Mouse (Mus musculus) splenic B cell, adult 2 months (primary cell): ENCODE measurements around the gene Prdx6b.

Experiments
- DNase-seq: peaks from one replicate; pipeline ENCODE4 v3.0.0-alpha.2; 2011; ENCODE audit warnings: low read depth, low spot score
- H3K27me3 ChIP-seq: 2 replicates; pipeline ENCODE4 v1.6.1; 2012; ENCODE audit warnings: mild to moderate bottlenecking, low read length, moderate library complexity, mixed read lengths; ENCODE audit not compliant: control insufficient read depth, poor library complexity, insufficient read depth, severe bottlenecking
- H3K36me3 ChIP-seq: 2 replicates; pipeline ENCODE4 v1.6.1; 2012; ENCODE audit warnings: mild to moderate bottlenecking, low read length, moderate library complexity, mixed read lengths; ENCODE audit not compliant: control insufficient read depth, poor library complexity, insufficient read depth, severe bottlenecking

The Prdx6b gene

DNA sequence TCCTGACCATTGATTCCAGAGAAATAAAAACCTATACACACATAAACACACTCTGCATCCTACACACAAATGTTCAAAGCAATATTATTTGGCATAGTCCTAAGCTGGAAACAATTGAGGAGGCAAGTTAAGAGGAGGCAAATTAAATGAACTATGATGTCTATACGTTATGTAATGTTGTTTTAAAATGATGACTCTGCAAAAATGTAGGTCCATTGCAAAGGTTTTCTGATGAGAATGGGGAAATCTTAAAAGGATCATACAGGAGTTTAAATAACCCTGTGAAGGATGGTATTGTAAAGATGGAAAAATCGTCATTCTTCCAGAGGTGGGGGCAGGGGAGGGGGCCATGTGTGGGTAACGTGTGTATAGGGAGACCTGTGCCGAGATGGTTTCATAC, 17.5 kb downstream of the Prdx6b start:
- DNase-seq: no peak
- no peaks in the 10 kb centered on the region for H3K27me3 ChIP-seq
- H3K36me3 ChIP-seq: no peaks in the 10 kb centered on the region

DNA sequence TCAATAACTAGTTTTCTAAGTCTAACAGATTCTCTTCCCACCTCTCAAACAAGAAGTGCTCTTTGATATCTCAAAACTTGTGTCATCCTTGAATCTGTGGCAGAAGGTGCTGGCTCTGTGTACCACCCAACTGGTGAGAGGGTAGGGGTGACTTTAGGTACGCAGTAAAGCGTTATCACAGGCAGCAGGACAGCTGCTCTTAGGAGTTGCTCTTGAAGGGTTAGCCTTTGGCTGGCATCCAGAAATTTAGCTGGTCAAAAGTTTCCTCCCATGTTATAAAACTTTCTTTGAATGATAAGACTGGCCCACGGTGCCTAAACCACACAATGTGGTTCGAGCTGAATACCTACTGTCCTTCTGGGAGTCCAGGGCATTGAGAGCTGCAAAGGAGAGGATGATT, 18.5 kb downstream of the Prdx6b start:
- DNase-seq: no peak
- H3K36me3 ChIP-seq: no peaks in the 10 kb centered on the region
- no peaks in the 10 kb centered on the region for H3K27me3 ChIP-seq

DNA sequence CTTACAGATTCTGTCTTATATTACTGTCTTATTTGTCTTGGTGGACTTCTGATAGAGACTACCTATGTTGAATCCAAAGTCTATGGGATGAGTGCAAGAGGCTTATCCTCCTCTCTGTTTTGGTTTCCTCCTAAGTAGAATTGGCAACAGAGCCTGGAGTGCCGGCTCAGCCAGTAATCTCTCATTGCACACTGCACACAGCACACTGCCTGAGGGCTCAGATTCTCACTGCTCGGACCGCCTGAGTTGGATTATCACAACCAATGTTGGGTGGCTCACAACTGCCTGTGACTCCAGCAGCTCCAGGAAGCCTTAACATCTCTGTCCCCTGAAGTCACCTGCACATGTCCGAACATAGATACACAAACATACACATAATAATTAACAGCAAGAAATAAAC, 19.1 kb downstream of the Prdx6b start:
- H3K27me3 ChIP-seq: no peaks in the 10 kb centered on the region
- DNase-seq: no peak
- H3K36me3 ChIP-seq: no peaks in the 10 kb centered on the region

DNA sequence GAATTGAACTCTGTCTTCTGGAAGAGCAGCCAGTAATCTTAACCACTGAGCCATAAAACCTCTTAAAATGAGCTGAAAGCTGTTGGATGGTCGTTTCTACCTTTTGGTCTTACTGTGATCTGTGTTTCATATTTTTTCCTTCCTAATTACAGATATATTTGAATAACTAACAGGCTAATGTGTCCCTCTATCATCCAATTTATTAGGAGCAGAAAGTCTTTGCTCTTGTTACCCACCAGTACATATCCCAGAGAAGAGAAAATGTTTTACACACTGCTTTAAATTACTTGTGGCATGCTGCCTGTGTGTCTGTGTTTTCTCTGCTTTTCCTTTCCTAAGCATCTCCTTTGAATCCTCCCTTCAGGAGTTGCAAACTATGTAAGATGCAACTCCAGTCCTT, 21.9 kb downstream of the Prdx6b start:
- DNase-seq: no peak
- Histone ChIP-seq H3K27me3 (no peaks in the 10 kb centered on the region), H3K36me3 (0 out of 2 replicates have a peak, but pooled peaks cover 2% of the 10 kb centered on the region)

DNA sequence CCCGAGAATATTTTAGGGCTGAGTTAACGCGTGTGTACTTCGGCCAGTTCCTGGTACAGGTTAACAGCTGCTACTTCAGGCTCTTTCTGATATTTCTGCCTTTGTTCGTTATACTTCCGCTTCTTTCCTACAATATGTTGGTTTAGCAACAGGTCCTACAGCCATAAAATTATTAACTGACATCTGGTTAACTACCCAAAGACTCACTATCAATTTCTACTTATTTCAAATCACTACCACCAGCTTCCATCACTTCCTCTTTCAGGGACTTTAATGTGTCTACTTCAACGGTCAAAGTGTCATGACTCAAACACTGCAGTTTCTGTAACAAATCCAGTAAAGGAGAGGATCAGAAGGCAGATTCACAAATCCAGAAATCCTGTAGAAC, 22.6 kb downstream of the Prdx6b start:
- no peaks in the 10 kb centered on the region for H3K27me3 ChIP-seq
- peak; percentile 57 for DNase-seq
- H3K36me3 ChIP-seq: 0 out of 2 replicates have a peak, but pooled peaks cover 2% of the 10 kb centered on the region

DNA sequence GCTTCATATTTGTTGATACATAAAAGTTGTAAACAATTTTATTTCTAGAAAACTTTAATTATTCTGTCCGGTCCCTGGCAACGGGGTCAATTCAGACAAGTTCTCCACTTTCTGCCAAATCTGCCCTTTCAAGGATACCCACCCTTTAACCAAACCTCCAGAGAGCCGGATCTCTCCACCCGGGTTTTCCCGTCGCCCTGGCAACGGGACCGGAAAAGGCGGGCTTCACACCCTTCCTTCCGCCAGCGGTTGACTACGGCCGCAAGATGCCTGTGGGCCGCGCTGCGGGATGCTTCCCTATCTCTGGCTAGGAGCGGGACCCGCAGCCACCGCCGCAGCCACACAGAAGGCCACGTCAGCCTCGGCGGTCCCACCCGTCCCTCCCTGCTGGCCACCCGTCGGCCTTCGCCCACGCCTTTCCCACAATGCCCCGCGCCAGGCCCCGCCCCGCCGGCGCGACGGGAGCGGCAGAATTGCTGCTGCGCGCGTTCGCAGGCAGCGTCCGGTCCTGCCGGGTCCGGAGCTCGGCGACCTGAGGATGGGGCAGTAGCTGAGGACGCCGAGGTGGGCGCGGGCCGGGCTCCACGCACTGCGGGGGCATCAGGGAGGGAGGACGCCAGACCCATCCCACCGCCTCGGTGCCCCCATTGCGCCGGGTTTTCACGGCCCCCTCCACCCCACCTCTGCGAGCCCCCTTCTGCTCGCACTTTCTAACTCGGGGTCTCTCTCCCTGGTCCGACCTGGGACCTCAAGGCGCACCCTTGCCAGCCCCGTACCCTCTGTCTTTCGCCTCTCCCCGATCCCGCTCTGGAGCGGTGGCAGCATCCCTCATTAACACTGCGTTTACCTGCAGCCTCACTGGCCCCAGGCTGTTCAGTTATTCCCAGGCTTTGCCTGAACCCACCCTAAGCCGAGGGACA, 23.2 kb downstream of the Prdx6b start, which contains the start of gene Dnajc10:
TSS of gene Dnajc10 (plus strand) at position 225 of the 920 bp plus-strand sequence.
- 0 out of 2 replicates have a peak, but pooled peaks cover 2% of the 10 kb centered on the region for H3K36me3 ChIP-seq
- DNase-seq: peak; percentile 88
- H3K27me3 ChIP-seq: no peaks in the 10 kb centered on the region

DNA sequence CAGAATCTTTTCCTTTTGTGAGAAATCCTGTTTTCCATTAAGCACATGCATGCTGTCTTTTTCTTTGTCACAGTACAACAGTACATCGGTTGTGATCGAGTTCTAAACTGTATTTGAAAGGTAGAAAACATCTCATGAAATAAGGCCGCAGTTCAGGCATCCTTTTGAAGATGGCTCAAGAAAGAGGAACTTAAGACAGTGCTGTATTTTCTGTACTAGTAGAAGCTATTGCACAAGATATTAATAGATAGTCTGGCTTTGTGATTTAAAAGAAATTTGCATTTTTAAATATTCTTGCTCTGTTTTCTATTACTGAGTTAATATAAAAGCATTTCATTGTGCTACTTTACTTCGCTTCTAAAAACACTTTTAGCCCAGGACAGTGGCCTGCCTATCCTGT, 30.6 kb downstream of the Prdx6b start:
- no peaks in the 10 kb centered on the region for H3K27me3 ChIP-seq
- DNase-seq: no peak
- peaks cover 6% of the 10 kb centered on the region for H3K36me3 ChIP-seq

DNA sequence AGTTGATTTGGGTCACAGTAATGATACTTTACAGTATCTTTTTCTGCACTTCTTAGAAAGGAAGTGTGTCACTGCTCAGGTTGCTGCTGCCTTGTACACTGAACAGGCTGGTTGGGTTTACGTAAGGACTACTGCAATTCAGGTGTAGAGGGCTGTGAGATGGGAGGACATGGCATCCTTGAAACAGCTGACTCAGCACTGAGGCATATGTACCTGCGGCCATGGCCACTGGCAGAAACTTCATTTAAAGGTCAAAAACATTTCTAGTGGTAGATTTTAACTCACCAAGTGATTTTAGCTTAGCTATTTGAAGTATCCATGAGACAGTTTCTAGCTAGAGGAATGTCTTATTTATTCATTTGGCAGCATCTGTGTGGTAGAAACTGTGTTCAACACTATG, 33.5 kb downstream of the Prdx6b start:
- Histone ChIP-seq H3K27me3 (no peaks in the 10 kb centered on the region), H3K36me3 (peaks cover 5% of the 10 kb centered on the region)
- no peak for DNase-seq

DNA sequence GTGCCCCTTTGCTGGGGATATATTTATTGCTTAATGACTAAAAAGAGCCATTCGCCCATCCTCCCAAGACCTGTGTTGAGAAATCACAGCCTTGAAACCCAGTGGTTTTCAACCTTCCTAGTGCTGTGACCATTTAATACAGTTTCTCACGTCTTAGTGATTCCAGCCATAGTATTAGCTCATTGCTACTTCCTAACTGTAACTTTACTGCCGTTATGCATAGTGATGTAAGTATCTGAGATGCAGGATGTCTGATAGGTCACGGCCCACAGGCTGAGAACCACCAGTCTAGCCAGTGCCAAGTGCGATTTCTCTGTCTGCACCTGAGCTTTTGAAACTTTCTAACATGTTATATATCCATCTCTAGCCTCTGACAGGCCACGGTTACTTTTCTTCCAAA, 35.0 kb downstream of the Prdx6b start:
- DNase-seq: no peak

DNA sequence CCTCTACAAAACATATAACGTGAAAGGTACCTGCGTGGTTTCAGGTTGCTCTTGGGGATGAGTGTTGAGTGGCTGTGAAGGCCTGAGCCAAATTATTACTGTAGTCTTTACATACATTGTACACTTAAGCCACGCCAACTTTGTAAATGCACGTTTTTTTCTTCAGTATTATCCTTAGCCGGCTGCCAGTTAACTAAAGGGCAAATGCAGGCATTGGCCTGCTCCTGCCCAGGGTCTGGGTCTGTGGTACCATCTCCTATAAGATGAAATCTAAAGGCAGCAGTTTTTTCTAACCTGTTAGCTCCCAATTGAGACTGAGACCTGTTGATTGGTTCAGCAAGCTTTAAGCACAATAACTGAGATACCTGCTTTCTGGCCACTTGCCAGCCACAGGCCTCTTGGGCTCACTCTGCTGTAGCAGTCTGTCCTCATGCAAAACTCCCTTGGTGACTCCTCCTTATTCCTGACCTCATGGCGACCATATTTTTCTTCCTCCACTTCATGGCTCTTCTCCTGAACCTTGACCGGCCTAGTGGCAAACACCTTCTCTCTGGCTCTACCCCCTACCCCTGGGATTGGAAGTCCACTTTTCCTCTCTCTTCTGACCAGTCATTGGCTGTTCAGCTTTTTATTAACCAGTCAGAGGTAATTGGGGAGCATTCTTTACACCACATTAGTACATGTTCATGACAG, 36.8 kb downstream of the Prdx6b start:
- Histone ChIP-seq H3K36me3 (peaks cover 8% of the 10 kb centered on the region), H3K27me3 (no peaks in the 10 kb centered on the region)
- no peak for DNase-seq

More for the DNA sequence above, 35.0 kb downstream of the Prdx6b start:
- H3K27me3 ChIP-seq: no peaks in the 10 kb centered on the region
- H3K36me3 ChIP-seq: peaks cover 8% of the 10 kb centered on the region

DNA sequence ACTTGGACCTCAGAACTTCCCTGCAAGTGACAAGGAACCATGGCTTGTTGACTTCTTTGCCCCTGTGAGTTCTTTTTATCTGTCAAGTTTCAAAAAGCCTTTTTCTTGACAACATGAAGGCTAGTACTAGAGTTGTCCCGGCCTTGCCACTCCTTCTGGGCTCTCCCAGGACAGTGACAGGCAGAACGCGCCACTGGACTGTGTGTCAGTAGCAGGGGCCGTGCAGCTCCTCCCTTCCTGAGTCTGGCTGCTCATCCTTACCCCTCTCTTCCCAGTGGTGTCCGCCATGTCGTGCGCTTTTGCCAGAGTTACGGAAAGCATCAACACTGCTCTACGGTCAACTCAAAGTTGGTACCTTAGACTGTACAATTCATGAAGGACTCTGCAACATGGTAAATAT, 48.3 kb downstream of the Prdx6b start:
- no peak for DNase-seq
- no peaks in the 10 kb centered on the region for H3K27me3 ChIP-seq
- peaks cover 22% of the 10 kb centered on the region for H3K36me3 ChIP-seq
